Mouse (Mus musculus): ENCODE measurements at regions not wholly inside any gene's neighbourhood (a gene's known extent, or its start where the extent isn't known, plus 50 kb on each side); places are given as distances from the start of the nearest gene placed in this dataset.

- no peak for DNase-seq (ENCODE audit: low spot score in 2 of 2)
Observed at GRCm38 (mm10) chr7:110679916-110680315, 52.5 kb downstream of the Adm start.

DNA sequence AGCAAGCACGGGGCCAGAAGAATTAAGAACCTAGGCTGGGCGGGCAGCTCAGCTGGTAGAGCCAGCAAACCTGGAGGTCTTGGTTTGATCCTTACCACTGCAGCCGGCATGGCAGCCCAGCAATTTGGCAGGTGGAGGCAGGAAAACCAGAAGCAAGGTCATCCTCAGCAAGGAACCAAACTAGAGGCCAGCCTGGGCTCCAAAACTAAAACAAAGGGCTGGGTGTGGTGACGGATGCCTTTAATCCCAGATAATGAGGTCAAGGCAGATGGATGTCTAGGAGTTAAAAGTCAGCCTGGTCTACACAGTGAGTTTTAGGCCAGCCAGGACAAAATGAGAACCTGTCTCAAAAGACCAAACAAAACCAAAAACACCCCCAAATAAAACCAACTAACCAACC lies 55.5 kb downstream of the Adm start:
- no peak for DNase-seq (ENCODE audit: low spot score in 2 of 2)

- no peak for DNase-seq (ENCODE audit: low spot score in 2 of 2)
Observed at GRCm38 (mm10) chr7:110688884-110689681, 61.6 kb downstream of the Adm start.

GRCm38 (mm10) chr7:110690241-110690640 lies 62.8 kb downstream of the Adm start:
- DNase-seq (ENCODE audit: low spot score in 2 of 2): no peak

DNA sequence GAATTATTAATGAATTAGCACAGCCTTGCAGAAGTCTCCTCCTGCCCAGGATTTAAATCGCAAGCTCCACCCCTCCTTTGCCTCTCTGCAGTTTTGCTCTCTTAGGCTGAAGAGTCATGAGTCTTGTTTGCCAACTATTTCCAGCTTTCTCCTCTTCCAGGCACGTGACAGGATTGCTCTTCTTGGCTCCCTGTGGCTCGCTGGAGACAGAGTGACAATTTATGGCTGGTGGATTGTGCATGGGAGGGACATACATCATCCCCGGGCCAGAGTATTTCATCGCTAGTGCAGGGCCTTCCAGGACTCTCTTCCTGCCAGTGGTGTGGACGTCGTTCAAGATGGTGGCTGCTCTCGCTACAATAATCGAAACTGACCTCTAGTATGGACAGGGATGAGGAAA lies 63.4 kb downstream of the Adm start:
- no peak for DNase-seq (ENCODE audit: low spot score in 2 of 2)

GRCm38 (mm10) chr7:110694262-110694661 lies 66.8 kb downstream of the Adm start:
- no peak for DNase-seq (ENCODE audit: low spot score in 2 of 2)

DNA sequence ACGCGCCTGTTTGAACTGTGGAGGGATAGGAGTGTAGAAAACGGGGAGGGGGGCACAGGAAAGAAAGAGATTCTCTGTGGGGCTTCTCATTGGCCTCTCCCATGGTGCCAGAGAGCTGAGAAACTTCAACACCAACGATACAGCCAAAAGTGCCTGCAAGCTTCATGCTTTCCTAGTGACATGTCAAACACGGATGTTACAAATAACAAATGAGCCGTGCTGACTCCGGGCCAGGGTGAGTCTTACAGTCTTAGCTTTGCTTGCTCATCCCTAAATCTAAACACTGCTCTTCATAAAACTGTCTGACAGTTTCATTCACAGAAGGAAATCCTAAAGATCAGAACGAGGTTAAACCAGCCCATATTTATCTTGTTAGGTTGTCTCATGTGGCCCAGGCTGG lies 68.3 kb downstream of the Adm start:
- DNase-seq (ENCODE audit: low spot score in 2 of 2): no peak

GRCm38 (mm10) chr7:110698211-110699153 lies 69.5 kb upstream of the Ampd3 start:
- DNase-seq (ENCODE audit: low spot score in 2 of 2): no peak

DNA sequence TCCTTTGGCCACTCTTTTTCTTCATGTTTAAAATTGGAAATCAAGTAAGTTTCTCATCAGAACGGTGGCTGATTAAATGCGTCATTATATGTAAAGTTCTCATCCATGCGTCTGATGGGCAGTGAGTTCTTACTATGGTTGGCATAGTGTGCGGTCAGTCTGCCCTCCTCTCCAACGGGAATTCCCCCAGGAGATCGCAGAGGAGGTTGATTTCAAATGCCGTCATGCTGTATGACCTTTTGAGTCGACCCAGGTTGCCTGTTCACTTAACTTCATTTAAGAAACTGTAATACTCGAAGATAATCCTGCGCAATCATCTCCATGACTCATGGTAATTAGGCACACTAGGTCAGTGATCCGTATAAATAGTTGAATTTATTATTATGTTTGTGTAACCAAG lies 68.4 kb upstream of the Ampd3 start:
- DNase-seq (ENCODE audit: low spot score in 2 of 2): no peak

DNA sequence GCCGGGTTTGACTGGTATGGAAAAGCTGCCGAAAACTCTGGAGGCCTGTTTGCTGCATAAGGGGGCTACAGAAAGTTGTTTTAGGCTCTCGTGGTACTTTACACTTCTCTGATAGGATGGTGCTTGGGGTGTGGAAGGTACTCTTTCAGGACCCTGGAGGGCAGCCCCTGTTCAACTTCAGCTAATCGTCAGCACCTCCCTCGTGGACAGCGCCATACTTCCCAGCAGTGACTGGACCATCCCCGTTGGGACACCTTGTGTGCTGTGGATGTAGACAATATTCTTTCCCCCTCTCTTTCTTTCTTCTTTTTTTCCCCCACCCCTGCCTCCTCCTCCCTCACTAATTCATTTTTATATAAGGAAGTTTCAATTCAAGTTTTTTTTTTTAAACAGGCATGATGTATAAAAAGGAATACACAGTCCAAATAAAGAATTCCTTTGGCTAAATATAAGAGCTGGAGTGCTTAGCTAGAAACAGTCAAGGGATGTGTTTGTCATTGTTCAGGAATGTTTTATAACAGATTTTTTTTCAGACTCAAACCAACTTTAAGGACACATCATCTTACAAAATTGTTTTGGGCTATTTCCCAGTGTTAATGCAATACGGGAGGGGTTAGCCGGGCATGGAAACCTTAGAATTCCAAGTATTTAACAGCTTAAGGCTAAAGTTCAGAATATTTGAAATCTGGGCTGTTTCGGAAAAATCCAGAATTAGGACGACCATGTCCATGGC lies 66.2 kb upstream of the Ampd3 start:
- no peak for DNase-seq (ENCODE audit: low spot score in 2 of 2)

DNA sequence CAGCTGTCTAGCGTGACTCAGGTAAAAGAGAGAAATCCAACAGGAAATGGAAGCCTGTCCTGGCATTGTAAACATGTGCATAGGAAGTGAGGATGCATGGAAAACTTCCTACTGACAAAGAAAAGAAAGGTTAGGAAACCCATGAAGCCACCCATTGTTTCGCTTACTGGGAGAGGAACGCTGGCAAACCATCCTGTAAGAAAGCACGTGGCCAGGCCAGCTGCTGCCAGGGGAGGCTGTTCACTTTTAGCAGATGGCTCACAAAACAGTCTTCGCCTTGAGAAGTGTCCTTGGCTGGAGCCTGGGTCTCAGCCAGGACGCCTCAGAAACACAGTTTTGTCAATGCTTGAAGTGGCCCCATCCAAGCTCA lies 65.6 kb upstream of the Ampd3 start:
- peak; percentile 36 to 44 for DNase-seq (ENCODE audit: low spot score in 2 of 2)

DNA sequence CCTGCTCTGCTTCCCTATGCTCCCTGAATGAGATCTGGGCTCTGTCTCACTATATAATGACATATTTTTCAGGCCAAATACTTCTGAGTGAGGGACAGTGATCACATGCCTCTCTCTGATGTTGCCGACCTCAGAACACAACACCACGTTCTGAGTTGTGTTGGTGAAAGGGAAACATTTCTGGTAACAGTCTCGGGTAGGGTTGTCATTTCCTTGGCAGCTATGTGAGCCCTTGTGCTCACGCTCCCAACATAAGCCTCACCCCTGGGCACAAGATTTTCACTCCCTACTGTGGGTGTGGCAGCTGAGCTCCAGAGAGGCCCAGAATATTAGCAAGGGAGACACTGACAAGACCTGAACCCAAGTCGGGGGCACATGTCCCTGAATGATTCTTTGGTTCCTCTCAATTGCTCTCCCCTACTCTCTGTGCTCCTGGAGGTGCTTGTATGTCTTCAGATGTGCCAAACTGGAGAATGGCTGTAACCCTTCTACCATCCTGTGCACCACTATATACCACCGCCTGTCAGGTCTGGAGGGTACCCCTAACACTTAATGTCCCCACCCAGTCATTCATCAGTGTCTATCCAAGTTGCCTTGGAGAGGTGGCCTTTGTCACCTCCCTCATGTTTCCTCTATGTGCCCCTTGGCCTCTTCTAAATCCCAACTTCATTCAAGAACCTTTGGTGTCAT lies 62.5 kb upstream of the Ampd3 start:
- DNase-seq (ENCODE audit: low spot score in 2 of 2): no peak

- no peak for DNase-seq (ENCODE audit: low spot score in 2 of 2)
Observed at GRCm38 (mm10) chr7:110706001-110706695, 61.9 kb upstream of the Ampd3 start.

DNA sequence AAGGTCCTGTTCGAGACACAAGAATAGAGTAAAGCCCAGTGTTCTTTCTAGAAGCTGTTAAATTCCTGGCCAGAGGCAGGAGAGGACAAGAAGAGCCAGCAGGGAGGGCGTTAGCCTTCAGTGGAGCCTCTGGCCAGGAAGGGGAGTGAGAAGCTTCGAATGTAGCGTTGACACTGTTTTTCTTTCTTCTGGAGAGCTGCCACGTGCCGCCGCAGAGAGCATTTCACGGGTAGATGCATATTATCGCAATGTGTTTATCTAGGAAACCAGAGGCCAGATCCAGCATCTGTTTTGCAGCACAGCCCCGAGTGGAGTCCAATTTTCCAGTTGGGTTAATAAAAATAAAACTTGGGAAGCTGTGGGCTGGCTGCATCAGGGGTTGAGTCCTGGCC lies 61.3 kb upstream of the Ampd3 start:
- DNase-seq (ENCODE audit: low spot score in 2 of 2): no peak

DNA sequence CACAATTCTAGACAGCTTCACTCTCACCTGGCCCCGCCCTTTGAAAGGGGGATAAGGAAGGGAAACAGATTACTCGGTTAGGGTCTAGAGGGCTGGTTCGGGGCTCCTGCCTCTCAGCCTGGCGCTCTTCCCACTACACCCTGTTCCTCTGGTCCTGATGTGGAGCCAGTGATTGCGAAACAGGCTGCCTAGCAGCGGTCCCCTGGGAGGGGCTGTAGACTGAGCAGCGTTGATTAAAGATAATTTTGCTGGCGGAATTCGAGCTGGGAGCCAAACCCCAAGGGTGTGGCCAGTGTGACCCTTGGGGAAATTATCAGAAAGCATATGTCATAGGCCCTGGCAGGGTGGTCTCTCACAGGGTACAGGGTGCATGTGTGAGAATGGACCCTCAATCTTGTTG lies 59.9 kb upstream of the Ampd3 start:
- DNase-seq (ENCODE audit: low spot score in 2 of 2): no peak

GRCm38 (mm10) chr7:110708781-110709180 lies 59.2 kb upstream of the Ampd3 start:
- DNase-seq (ENCODE audit: low spot score in 2 of 2): no peak

GRCm38 (mm10) chr7:110709606-110710005 lies 58.4 kb upstream of the Ampd3 start:
- DNase-seq (ENCODE audit: low spot score in 2 of 2): no peak

DNA sequence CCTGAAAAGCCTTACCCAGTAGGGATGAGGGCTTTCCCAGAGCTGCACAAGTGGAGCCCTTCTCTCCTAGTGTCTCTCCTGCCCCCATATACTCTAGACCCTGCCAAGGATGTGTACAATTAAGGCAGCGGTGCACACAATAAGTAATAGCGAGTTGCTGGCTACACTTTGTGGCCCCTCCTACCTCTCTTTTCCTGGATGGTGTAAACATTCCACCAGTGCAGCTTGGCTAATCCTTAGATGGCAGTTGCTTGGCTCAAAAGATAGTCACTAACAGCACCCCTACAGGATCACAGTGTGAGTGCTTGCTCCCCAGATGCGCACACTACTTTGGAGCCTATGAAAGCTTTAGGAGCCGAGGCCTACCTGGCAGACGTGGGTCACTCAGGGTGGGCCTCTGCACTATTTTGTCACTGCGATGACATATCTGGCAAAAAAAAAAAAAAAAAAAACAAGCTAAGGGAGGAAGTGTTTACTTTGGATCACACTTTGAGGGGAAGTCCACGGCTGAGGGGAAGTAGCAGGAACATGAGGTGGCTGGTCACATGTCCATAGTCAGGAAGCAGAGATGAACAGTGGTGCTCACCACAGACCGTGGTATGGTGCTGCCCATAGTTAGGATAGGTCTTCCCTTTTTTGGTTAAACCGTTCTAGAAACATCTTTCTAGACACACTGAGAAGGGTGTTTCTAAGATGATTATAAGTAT lies 57.6 kb upstream of the Ampd3 start:
- DNase-seq (ENCODE audit: low spot score in 2 of 2): no peak

DNA sequence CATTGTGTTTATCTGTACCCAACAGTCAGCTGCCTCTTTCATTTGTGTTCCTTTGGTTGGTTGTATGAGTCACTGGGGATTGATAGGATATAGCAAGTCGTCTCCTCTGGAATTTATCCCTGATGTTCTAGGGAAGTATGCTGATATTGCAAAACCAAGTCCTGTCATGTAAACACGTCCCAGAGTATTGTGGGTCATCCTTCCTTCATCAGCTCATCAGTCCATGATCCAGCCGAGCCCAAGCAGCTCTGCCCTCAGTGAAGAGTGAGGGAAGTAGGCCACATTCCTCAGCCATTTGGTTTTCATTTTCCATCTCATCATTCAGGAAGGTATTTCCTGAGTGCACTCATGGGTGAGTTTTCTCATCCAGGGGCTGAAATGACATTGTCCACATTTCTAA lies 54.3 kb upstream of the Ampd3 start:
- DNase-seq (ENCODE audit: low spot score in 2 of 2): no peak

- no peak for DNase-seq (ENCODE audit: low spot score in 2 of 2)
Observed at GRCm38 (mm10) chr7:110715110-110715509, 52.9 kb upstream of the Ampd3 start.

All from right cerebral cortex, adult 2 months (tissue).